In the genomic region with DNA sequence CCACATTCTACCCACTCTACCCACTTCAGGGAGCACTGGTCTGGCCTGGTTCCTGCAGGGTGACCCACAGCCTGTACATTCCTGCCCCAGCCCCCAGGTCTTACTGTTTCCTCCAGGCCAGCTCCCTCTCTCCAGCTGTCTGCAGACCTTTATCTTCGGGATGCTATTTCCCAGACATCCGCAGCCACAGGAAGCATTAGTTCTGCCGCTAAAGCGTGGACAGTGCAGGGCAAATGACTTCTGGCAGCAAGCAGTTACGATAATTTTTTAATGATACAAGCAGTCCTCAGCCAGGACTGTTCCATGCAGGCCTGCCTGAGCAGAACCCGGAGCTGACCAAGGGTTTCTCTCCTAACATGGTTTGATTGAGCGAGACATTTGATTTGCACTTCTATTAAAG, we compare ENCODE assay signal across 22 mouse cellular contexts. TPM values are rescaled to one million over a fixed set of nuclear protein-coding genes. Genes with fewer than 3 reads are reported as not detected.
DNase-seq lines count a peak whose midpoint lies in the region; ATAC-seq and TF ChIP-seq lines count a peak whose summit lies in the region.
"Had no signal": no experiment of that assay in that cellular context is flagged by ENCODE, and none has a peak within 500 bp of the region (broad histone marks: within the 10 kb centered on the region; RNA-seq: fewer than 3 reads in every experiment).

No protein-coding gene starts in this region.

- TF ChIP-seq CTCF in liver, postnatal 0 days (IDR thresholded peaks at IDR 0.05; ENCODE audit: low read depth), result no peak

- no peak for DNase-seq in heart, postnatal 25 days (ENCODE audit: low spot score)
- peak; percentile 15 for DNase-seq in liver
- no peak for DNase-seq in liver, postnatal 0 days
- no peak for DNase-seq in cerebellum, adult 11-12 months
- DNase-seq in adrenal gland, adult 8-10 months, result no peak
- DNase-seq: cerebellum, adult 9-11 months; right cerebral cortex, adult 18-20 months; spleen, adult 18-20 months; thymus, postnatal 14 days had no signal

- H3K27me3 ChIP-seq in heart, embryonic 13.5 days (replicated peaks), result peaks cover 14% of the 10 kb centered on the region
- H3K27me3 ChIP-seq in liver, postnatal 0 days (ENCODE audit: insufficient read depth, low read length), result no peaks in the 10 kb centered on the region
- no peaks in the 10 kb centered on the region for H3K27me3 ChIP-seq in intestine, embryonic 15.5 days (replicated peaks)
- no peaks in the 10 kb centered on the region for H3K27me3 ChIP-seq in liver, embryonic 15.5 days
- H3K27me3 ChIP-seq: embryonic facial prominence, embryonic 15.5 days; midbrain, embryonic 15.5 days; stomach, embryonic 15.5 days had no signal

- intact Hi-C loops in heart, postnatal 25 days (cut with DNase I), result no loop called here

- peaks cover 36% of the 10 kb centered on the region for H3K4me1 ChIP-seq in heart, embryonic 13.5 days
- H3K4me1 ChIP-seq in liver, postnatal 0 days (ENCODE audit: insufficient read depth), result no peaks in the 10 kb centered on the region
- no peaks in the 10 kb centered on the region for H3K4me1 ChIP-seq in intestine, embryonic 15.5 days (replicated peaks)
- H3K4me1 ChIP-seq in liver, embryonic 15.5 days (replicated peaks), result peaks cover 3% of the 10 kb centered on the region; the same call in 1 of the 2 replicates
- H3K4me1 ChIP-seq: embryonic facial prominence, embryonic 15.5 days; midbrain, embryonic 15.5 days; stomach, embryonic 15.5 days had no signal

- WGBS in heart, embryonic 13.5 days, result 30% methylated on average over 7 of the region's 7 CpGs
- WGBS in liver, postnatal 0 days (ENCODE audit: insufficient replicate concordance), result 68% methylated on average over 7 of the region's 7 CpGs
- 41% methylated on average over 7 of the region's 7 CpGs for WGBS in intestine, embryonic 15.5 days
- WGBS in liver, embryonic 15.5 days (ENCODE audit: insufficient replicate concordance), result 65% methylated on average over 7 of the region's 7 CpGs

- H3K9ac ChIP-seq in heart, embryonic 13.5 days, result no peak overlapping the region
- H3K9ac ChIP-seq in liver, postnatal 0 days (replicated peaks), result no peak overlapping the region
- H3K9ac ChIP-seq in intestine, embryonic 15.5 days, result no peak overlapping the region
- H3K9ac ChIP-seq in liver, embryonic 15.5 days, result no peak overlapping the region
- H3K9ac ChIP-seq: embryonic facial prominence, embryonic 15.5 days; liver, embryonic 14.5 days; midbrain, embryonic 15.5 days; stomach, embryonic 15.5 days had no signal

- H3K27ac ChIP-seq in heart, embryonic 13.5 days (replicated peaks), result peak overlapping the region; percentile 54
- H3K27ac ChIP-seq in liver, postnatal 0 days (ENCODE audit: low read depth), result no peak overlapping the region
- H3K27ac ChIP-seq in intestine, embryonic 15.5 days, result peak overlapping the region; percentile 3; the same call in 1 of the 2 replicates
- no peak overlapping the region for H3K27ac ChIP-seq in liver, embryonic 15.5 days (replicated peaks)
- H3K27ac ChIP-seq: embryonic facial prominence, embryonic 15.5 days; forebrain, embryonic 10.5 days; hindbrain, embryonic 10.5 days; liver, embryonic 14.5 days; midbrain, embryonic 15.5 days; stomach, embryonic 15.5 days had no signal

- no peaks in the 10 kb centered on the region for H3K9me3 ChIP-seq in heart, embryonic 13.5 days
- H3K9me3 ChIP-seq in liver, postnatal 0 days (ENCODE audit: low read length), result no peaks in the 10 kb centered on the region
- no peaks in the 10 kb centered on the region for H3K9me3 ChIP-seq in intestine, embryonic 15.5 days
- H3K9me3 ChIP-seq in liver, embryonic 15.5 days (replicated peaks), result no peaks in the 10 kb centered on the region
- H3K9me3 ChIP-seq: embryonic facial prominence, embryonic 15.5 days; forebrain, embryonic 10.5 days; hindbrain, embryonic 10.5 days; midbrain, embryonic 15.5 days; stomach, embryonic 15.5 days had no signal

- no peak for TF ChIP-seq EP300 in liver, postnatal 0 days (IDR thresholded peaks at IDR 0.05; ENCODE audit: low read depth)

- ATAC-seq in heart, embryonic 13.5 days (ENCODE audit: extremely low read depth, insufficient number of reproducible peaks, low FRiP score, low TSS enrichment), result peak; percentile 46; the same call in 1 of the 2 replicates
- no peak for ATAC-seq in liver, postnatal 0 days
- no peak for ATAC-seq in intestine, embryonic 15.5 days
- peak; percentile 42; the same call in 1 of the 2 replicates for ATAC-seq in liver, embryonic 15.5 days (ENCODE audit: insufficient read depth)
- ATAC-seq: activated CD4-positive, CD25-positive, alpha-beta regulatory T cell, adult 4 months; midbrain, embryonic 15.5 days; Patski had no signal

- no peak overlapping the region; the same call in 1 of the 2 replicates for H3K4me2 ChIP-seq in heart, embryonic 13.5 days
- H3K4me2 ChIP-seq in liver, postnatal 0 days (ENCODE audit: low read depth, low read length), result no peak overlapping the region
- H3K4me2 ChIP-seq in intestine, embryonic 15.5 days (replicated peaks), result no peak overlapping the region
- H3K4me2 ChIP-seq in liver, embryonic 15.5 days, result no peak overlapping the region
- H3K4me2 ChIP-seq: embryonic facial prominence, embryonic 15.5 days; midbrain, embryonic 15.5 days; stomach, embryonic 15.5 days had no signal

- no peaks in the 10 kb centered on the region for H3K36me3 ChIP-seq in heart, embryonic 13.5 days
- H3K36me3 ChIP-seq in liver, postnatal 0 days (replicated peaks; ENCODE audit: insufficient read depth, low read length), result no peaks in the 10 kb centered on the region
- H3K36me3 ChIP-seq in intestine, embryonic 15.5 days, result no peaks in the 10 kb centered on the region
- H3K36me3 ChIP-seq in liver, embryonic 15.5 days (replicated peaks), result no peaks in the 10 kb centered on the region
- H3K36me3 ChIP-seq: embryonic facial prominence, embryonic 15.5 days; forebrain, embryonic 10.5 days; hindbrain, embryonic 10.5 days; midbrain, embryonic 15.5 days; stomach, embryonic 15.5 days had no signal

- no peak overlapping the region for H3K4me3 ChIP-seq in heart, embryonic 13.5 days
- no peak overlapping the region for H3K4me3 ChIP-seq in liver, postnatal 0 days (ENCODE audit: low read depth, low read length)
- H3K4me3 ChIP-seq in intestine, embryonic 15.5 days (replicated peaks), result no peak overlapping the region
- no peak overlapping the region for H3K4me3 ChIP-seq in liver, embryonic 15.5 days (replicated peaks)
- H3K4me3 ChIP-seq: embryonic facial prominence, embryonic 15.5 days; forebrain, embryonic 10.5 days; hindbrain, embryonic 10.5 days; midbrain, embryonic 15.5 days; stomach, embryonic 15.5 days had no signal

RNA-seq across cellular contexts. Expression of a gene that starts 49.5 kb away (rescaled TPM):
- 0.90 and 1.4 TPM in 2 replicates for polyA plus RNA-seq in heart, embryonic 13.5 days (2015; fragmentation: Nextera tagmentation; extraction: Ambion mirVana)
- 1 to 10 TPM; 4.0 to 5.7 TPM for total RNA-seq in heart, postnatal 25 days (2021)
- 1.1 and 1.4 TPM in 2 replicates for polyA plus RNA-seq in liver, postnatal 0 days (2015; fragmentation: Nextera tagmentation; extraction: Ambion mirVana)
- 2.3 and 2.5 TPM in 2 replicates for polyA plus RNA-seq in intestine, embryonic 15.5 days (2015; fragmentation: Nextera tagmentation; extraction: Ambion mirVana)
- 0.36 and 0.59 TPM in 2 replicates for polyA plus RNA-seq in liver, embryonic 15.5 days (2015; fragmentation: Nextera tagmentation; extraction: Ambion mirVana)
- 10 to 100 TPM; 14.4 to 25.7 (median 18.3) TPM for total RNA-seq in adrenal gland, adult 8-10 months (2022)
- total RNA-seq: megakaryocyte progenitor cell, adult 5-6 weeks had no signal
- polyA plus RNA-seq: activated CD4-positive, CD25-positive, alpha-beta regulatory T cell, adult 4 months; C2C12; Patski had no signal

Comparison
In these comparisons a context has a peak if more than half of its experiments do, and no peak if none do; other contexts are left out.
1. ATAC-seq: peak in heart, embryonic 13.5 days (single experiment) and liver, embryonic 15.5 days (single experiment); none in liver, postnatal 0 days (single experiment) and intestine, embryonic 15.5 days (single experiment).
2. H3K27ac ChIP-seq: peak in heart, embryonic 13.5 days (single experiment) and intestine, embryonic 15.5 days (single experiment); none in liver, postnatal 0 days (single experiment) and liver, embryonic 15.5 days (single experiment).